Mouse (Mus musculus) layer of hippocampus, adult 2 months (tissue): ENCODE results near the gene Dnali1. TPM values are rescaled to one million over a fixed set of nuclear protein-coding genes. Genes with fewer than 3 reads are reported as not detected.
A peak's percentile ranks its signal among the peaks of the same experiment; 100 is the strongest.

ENCODE experiments used
- DNase-seq, 2 experiments: peaks; one replicate each; pipeline ENCODE4 v3.0.0; 2022; ENCODE audit warnings: low spot score in 2 of 2
- H3K27ac ChIP-seq: fragments of 200-600 bp; 2 replicates; pipeline ENCODE4 v1.8.1; 2022
- H3K4me3 ChIP-seq: fragments of 200-600 bp; 2 replicates; pipeline ENCODE4 v1.8.1; 2022; ENCODE audit warnings: mild to moderate bottlenecking
- CTCF ChIP-seq: fragments of 200-600 bp; conservative IDR thresholded peaks from 2 replicates; pipeline ENCODE4 v1.8.1; 2022; ENCODE audit warnings: antibody characterized with exemption, mild to moderate bottlenecking, moderate library complexity
- total RNA-seq, 2 experiments: library from RNA; stranded (reverse); gene quantifications; 2 replicates each; pipeline ENCODE4 v1.2.3; 2021

Gene Dnali1
- total RNA-seq, 2 experiments from 2014 or later: 0.64 to 1.00 TPM

GRCm38 (mm10) chr4:125066490-125067370 lies 1.2 kb upstream of the Dnali1 start, which contains the start of gene Snip1:
Gene Snip1 (plus strand): TSS chr4:125066672.
- DNase-seq: peak; percentile 93 to 94
- no peak for TF ChIP-seq CTCF
- Histone ChIP-seq H3K4me3 (peak within 1 kb of the TSS; percentile 93), H3K27ac (peak within 1 kb of the TSS; percentile 89)

- TF ChIP-seq CTCF: no peak
- no peak for DNase-seq
- no peak overlapping the region for H3K27ac ChIP-seq
- no peak overlapping the region for H3K4me3 ChIP-seq
Measured at GRCm38 (mm10) chr4:125063829-125064228, 1.7 kb downstream of the Dnali1 start.

GRCm38 (mm10) chr4:125059025-125059424 lies 6.5 kb downstream of the Dnali1 start:
- TF ChIP-seq CTCF: peak; percentile 93
- Histone ChIP-seq H3K27ac (no peak overlapping the region), H3K4me3 (peak overlapping the region; percentile 28)
- peak in 1 of 2 experiments; percentile 51 for DNase-seq

- TF ChIP-seq CTCF: no peak
- DNase-seq: no peak
Measured at GRCm38 (mm10) chr4:125058033-125058432, 7.5 kb downstream of the Dnali1 start.

DNA sequence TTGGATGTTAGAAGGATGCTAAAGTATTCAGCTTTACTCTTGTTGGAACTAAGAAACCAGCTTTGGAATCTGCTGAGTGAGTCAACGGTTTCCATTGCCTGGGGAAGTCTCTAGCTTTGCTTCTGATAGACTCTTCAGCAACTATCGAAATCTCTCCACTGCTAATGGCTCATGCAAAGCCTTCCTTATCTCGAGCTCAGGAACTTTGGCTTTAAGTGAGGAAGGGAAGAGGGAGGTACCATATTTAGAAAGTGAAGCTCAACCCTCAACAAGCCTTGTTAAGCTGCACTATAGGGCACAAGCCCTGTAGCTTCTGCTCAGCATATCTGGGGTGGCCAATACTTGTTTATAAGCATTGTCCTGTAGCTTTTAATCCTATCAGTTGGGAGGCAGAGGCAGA lies 8.2 kb downstream of the Dnali1 start:
- Histone ChIP-seq H3K27ac (no peak overlapping the region), H3K4me3 (no peak overlapping the region)
- TF ChIP-seq CTCF: no peak
- DNase-seq: no peak

More at GRCm38 (mm10) chr4:125058033-125058432, 7.5 kb downstream of the Dnali1 start:
- Histone ChIP-seq H3K27ac (no peak overlapping the region), H3K4me3 (no peak overlapping the region)

DNA sequence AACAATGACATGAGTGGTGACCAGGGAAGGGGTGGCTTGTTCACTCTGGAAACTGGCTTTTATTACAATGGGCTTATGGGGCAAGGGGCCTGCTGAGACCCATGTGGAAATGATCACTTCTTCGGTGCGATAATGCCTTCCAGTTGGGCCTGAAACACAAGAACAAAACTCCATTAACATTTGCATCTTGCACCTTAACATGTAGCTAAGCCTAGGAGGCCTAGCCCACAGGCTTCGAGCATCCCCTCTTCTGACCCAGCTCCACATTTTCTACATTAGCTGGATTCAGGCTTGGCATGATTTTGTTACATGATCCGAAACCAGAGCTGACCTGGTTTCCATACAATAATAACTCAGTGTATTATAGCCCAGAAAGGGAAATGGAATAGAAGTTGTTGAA lies 9.0 kb downstream of the Dnali1 start:
- H3K4me3 ChIP-seq: no peak overlapping the region
- no peak for DNase-seq
- no peak for TF ChIP-seq CTCF
- H3K27ac ChIP-seq: no peak overlapping the region

GRCm38 (mm10) chr4:125055385-125055784 lies 10.1 kb downstream of the Dnali1 start:
- no peak for DNase-seq
- TF ChIP-seq CTCF: no peak
- no peak overlapping the region for H3K4me3 ChIP-seq
- peak overlapping the region; percentile 21; the same call in 1 of the 2 replicates for H3K27ac ChIP-seq

DNA sequence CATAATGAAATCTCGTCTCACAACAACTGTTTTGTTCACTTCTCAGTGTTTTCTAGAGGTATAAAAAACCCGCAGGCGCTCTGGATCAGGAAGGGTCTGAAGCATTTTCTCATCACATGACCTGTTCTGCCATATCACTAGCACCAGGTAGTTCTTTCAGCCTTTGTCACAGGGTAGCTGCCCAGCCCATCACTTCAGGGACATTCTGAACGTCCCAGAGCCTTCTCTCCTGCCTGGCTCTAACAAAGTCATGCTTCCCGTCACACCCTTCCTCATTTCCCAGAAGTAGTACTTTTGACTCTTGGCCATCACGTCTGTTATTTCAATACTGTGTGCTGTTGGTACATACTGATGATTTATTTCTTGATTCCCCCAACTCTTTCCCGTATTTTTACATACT lies 21.0 kb downstream of the Dnali1 start:
- TF ChIP-seq CTCF: no peak
- Histone ChIP-seq H3K4me3 (no peak overlapping the region), H3K27ac (peak overlapping the region; percentile 67; the same call in 1 of the 2 replicates)
- no peak for DNase-seq

GRCm38 (mm10) chr4:125034341-125034740 lies 31.2 kb downstream of the Dnali1 start:
- Histone ChIP-seq H3K27ac (0 out of 2 replicates have a peak overlapping the region, but pooled peaks have one; percentile 24), H3K4me3 (no peak overlapping the region)
- TF ChIP-seq CTCF: no peak
- no peak for DNase-seq

DNA sequence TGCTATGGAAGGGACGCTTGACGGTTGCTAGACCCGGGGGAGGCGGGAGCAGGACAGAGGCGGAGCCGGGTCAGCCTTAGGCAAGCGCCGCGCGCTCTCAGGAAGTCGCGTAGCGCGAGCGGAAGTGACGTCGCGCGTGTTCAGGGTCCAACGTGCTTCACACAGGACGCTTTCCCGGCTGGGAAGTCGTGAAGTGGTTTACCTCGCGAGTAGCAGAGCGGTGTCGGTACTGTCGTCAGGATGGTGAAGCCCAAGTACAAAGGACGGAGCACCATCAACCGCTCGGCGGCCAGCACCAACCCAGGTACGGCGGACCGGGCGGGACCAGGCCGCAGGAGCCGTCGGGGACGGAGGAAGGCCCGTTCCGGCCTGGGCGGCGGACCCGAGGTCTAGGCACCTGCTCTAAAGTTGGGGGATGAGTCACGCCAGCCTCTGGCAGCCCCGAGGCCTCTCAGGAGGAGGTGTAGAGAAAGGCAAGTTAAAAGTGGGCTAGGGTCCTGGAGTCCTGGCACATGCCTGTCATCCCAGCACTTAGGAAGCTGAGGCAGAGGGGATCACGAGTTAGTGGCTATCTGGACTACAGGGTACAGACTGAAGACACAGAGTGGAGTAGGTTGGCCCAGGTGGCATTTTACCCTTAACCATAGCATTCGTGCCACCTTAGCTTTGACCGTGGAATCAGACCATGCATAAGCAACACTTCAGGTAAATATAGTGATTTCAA lies 35.5 kb downstream of the Dnali1 start:
- H3K27ac ChIP-seq: peak overlapping the region; percentile 88
- no peak for TF ChIP-seq CTCF
- peak overlapping the region; percentile 81 for H3K4me3 ChIP-seq
- DNase-seq: peak; percentile 91 to 92

GRCm38 (mm10) chr4:125020780-125021538 lies 44.5 kb downstream of the Dnali1 start:
- no peak overlapping the region for H3K4me3 ChIP-seq
- no peak overlapping the region for H3K27ac ChIP-seq
- DNase-seq: no peak
- TF ChIP-seq CTCF: peak; percentile 61

DNA sequence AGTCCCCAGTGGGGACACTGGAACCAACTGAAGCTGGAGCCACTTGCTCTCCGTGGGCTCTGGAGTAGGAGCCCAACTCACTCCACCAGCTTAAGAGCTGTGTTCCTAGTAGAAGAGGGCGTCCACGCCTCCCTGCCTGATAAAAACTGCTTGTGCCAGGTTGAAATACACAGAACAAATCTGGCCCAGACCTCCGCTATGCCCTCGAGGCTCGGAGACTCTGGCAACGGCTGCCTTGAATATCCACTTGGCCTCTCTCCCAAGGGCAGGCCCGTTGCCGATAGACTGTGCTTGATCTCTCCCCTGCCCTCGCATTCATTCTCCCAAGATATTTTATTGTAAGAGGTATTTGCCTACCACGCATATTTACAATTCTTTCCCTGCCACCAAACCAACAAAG lies 48.1 kb downstream of the Dnali1 start:
- no peak for TF ChIP-seq CTCF
- no peak for DNase-seq
- no peak overlapping the region for H3K27ac ChIP-seq
- no peak overlapping the region for H3K4me3 ChIP-seq
